Mouse (Mus musculus): ENCODE data around the gene Lysmd2. TPM values are rescaled to one million over a fixed set of nuclear protein-coding genes. Genes with fewer than 3 reads are reported as not detected.

The Lysmd2 gene
- polyA plus RNA-seq, 1 experiment: 13.7 TPM

DNA sequence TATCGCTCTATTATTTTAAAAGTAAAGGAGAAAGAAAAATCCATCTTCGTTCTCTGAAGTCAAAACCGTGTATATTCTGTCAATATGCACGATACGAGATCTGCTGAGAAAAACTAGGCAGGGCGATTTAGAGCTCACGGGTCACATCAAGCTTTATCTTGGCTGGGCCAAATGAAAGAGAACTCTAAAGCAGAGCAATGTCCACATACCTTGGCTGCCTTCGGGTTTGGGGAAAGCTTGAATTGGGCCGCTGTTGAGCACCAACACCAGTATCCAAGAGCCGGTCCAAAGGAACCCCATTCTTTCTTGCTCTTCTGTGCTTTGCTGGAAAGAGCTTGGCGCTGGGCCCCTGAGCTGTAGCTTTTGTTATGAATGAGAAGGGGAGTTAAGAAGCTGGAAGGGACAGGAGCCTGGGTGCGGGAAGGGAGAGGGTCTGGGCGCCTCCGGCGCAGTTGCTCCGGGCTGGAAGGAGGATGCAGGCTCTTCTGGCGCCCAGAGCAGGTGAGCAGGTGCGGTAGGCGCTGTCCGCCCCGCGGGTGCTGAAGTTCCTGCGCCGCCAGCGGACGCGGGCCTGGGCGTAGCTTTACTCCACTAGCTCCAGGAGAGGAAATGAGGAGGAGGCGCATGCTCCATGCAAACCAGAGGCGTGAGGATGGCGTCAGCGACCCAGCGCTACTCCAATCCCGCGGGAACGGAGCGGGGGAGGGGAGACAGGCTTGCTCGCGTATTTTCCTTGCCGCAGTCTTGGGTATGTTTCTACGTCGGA is 58.1 kb downstream of the Lysmd2 start, which contains the start of gene Scg3:
TSS of gene Scg3 (minus strand) at position 631 of the 766 bp plus-strand sequence.
- WGBS: 13% methylated on average over 42 of the region's 42 CpGs
- Histone ChIP-seq H3K4me1 (ENCODE audit: control insufficient read depth, insufficient read depth, insufficient read length, low read length) (peaks cover 2% of the 10 kb centered on the region), H3K27me3 (ENCODE audit: control insufficient read depth, insufficient read depth, low read length) (no peaks in the 10 kb centered on the region), H3K36me3 (ENCODE audit: control insufficient read depth, insufficient read depth, low read length) (no peaks in the 10 kb centered on the region), H3K27ac (ENCODE audit: insufficient read depth, low read depth, low read length) (no peak within 1 kb of the TSS), H3K4me3 (ENCODE audit: low read depth, low read length) (0 out of 2 replicates have a peak within 1 kb of the TSS, but pooled peaks have one; percentile 1)
- TF ChIP-seq CTCF (IDR thresholded peaks at IDR 0.05; ENCODE audit: extremely low read depth, insufficient read length, insufficient replicate concordance, low read depth, low read length) (no peak), POLR2A (IDR thresholded peaks at IDR 0.05; ENCODE audit: low read depth, low read length) (no peak)

DNA sequence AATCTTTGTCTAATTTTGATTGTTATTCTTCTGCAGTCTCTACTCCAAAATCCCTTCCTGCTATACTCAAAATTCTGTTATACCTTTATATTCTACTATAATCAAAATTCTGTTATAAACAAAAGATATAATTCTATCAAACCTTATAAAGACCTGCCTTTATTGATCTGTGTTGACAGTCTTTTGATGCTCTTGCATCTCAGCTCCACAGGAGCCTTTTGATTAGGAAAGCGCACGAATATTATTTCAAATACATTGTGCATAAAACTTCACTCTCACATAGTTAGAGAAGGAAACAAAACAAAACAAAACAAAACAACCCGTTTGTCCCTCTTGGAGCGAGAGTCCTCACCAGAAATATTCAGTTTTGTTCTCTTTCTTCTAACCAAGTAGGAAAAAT is 58.8 kb downstream of the Lysmd2 start:
- TF ChIP-seq CTCF (IDR thresholded peaks at IDR 0.05; ENCODE audit: extremely low read depth, insufficient read length, insufficient replicate concordance, low read depth, low read length) (no peak), POLR2A (IDR thresholded peaks at IDR 0.05; ENCODE audit: low read depth, low read length) (no peak)
- Histone ChIP-seq H3K4me3 (ENCODE audit: low read depth, low read length) (no peak overlapping the region), H3K4me1 (ENCODE audit: control insufficient read depth, insufficient read depth, insufficient read length, low read length) (peaks cover 2% of the 10 kb centered on the region)

DNA sequence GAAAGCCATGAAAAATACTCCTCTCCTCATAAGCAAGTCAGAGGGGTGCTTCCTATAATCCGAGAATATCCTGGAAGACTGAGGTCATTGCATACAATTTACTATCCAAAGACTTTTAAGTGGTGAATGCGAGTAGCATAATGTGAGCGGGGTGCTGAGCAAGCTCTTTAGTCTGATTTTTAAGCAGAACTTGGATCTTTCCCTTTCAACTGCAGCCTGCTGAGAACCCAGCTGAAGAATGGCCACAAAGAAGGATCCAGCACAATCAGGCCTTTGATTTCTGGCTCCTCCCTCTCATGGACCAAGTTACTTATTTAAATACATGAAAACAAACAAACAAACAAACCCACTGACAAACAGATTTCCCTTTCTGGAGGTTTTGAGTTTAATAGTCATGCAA is 59.2 kb downstream of the Lysmd2 start:
- H3K27me3 ChIP-seq (ENCODE audit: control insufficient read depth, insufficient read depth, low read length): no peaks in the 10 kb centered on the region
- H3K4me3 ChIP-seq (ENCODE audit: low read depth, low read length): no peak overlapping the region
- H3K4me1 ChIP-seq (ENCODE audit: control insufficient read depth, insufficient read depth, insufficient read length, low read length): peaks cover 2% of the 10 kb centered on the region
- H3K36me3 ChIP-seq (ENCODE audit: control insufficient read depth, insufficient read depth, low read length): no peaks in the 10 kb centered on the region
- no peak for TF ChIP-seq POLR2A (IDR thresholded peaks at IDR 0.05; ENCODE audit: low read depth, low read length)
- TF ChIP-seq CTCF (IDR thresholded peaks at IDR 0.05; ENCODE audit: extremely low read depth, insufficient read length, insufficient replicate concordance, low read depth, low read length): no peak
- no peak overlapping the region for H3K27ac ChIP-seq (ENCODE audit: insufficient read depth, low read depth, low read length)
- 75% methylated on average over 3 of the region's 3 CpGs for WGBS

More for the DNA sequence above, 58.8 kb downstream of the Lysmd2 start:
- Histone ChIP-seq H3K27ac (ENCODE audit: insufficient read depth, low read depth, low read length) (no peak overlapping the region), H3K36me3 (ENCODE audit: control insufficient read depth, insufficient read depth, low read length) (no peaks in the 10 kb centered on the region), H3K27me3 (ENCODE audit: control insufficient read depth, insufficient read depth, low read length) (no peaks in the 10 kb centered on the region)
- WGBS: 68% methylated on average over 4 of the region's 4 CpGs

Other genes starting within 250 kb of the Lysmd2 start
- 7.6 and 28.9 TPM in 2 replicates for gene Mapk6, start 215.7 kb upstream of the Lysmd2 start, polyA plus RNA-seq (2012; rRNA removed)
- 1.7 and 2.8 TPM in 2 replicates for gene Leo1, start 184.2 kb upstream of the Lysmd2 start, polyA plus RNA-seq (2012; rRNA removed)
- 6.0 and 13.4 TPM in 2 replicates for gene Tmod3, start 66.1 kb upstream of the Lysmd2 start, polyA plus RNA-seq (2012; rRNA removed)
- gene Tmod2, start 14.4 kb upstream of the Lysmd2 start, polyA plus RNA-seq (2012; rRNA removed): 0.15 and 0.42 TPM in 2 replicates
- 1.9 and 6.0 TPM in 2 replicates for gene Scg3, start 58.3 kb downstream of the Lysmd2 start, polyA plus RNA-seq (2012; rRNA removed)
- 0.84 and 1.9 TPM in 2 replicates for gene Bmp5, start 149.6 kb downstream of the Lysmd2 start, polyA plus RNA-seq (2012; rRNA removed)